ENCODE assay signal across 8 mouse cellular contexts in the genomic region with DNA sequence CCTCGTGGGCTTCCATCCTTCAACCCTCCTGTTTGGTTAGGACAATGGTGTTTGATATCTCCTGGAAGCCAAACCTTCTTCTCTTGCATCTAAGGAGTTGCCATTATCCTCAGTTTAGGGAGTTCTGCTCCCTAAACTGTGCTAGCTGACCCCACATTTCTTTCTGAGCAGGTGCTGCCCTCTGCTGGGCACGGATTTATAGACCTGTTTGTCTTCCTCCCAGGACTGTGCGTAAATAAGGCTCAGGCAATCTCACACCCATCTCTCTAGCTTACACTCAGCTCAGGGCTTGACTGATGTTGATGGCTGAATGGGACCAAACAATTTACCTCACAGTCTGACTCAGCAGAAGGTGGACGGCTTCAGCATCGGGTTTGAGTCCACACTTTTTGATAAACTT. TPM values are rescaled to one million over a fixed set of nuclear protein-coding genes. Genes with fewer than 3 reads are reported as not detected.
DNase-seq lines count a peak whose midpoint lies in the region; ATAC-seq lines count a peak whose summit lies in the region.

No protein-coding gene starts in this region.

- 0 out of 2 replicates have a peak, but pooled peaks cover 6% of the 10 kb centered on the region for H3K27me3 ChIP-seq in kidney, embryonic 15.5 days

- H3K27ac ChIP-seq in kidney, embryonic 15.5 days, result no peak overlapping the region

- H3K9ac ChIP-seq in kidney, embryonic 15.5 days, result no peak overlapping the region

- H3K4me2 ChIP-seq in kidney, embryonic 15.5 days, result no peak overlapping the region

- no peaks in the 10 kb centered on the region for H3K36me3 ChIP-seq in kidney, embryonic 15.5 days

- DNase-seq in kidney, adult 11 months, result peak; percentile 21
- peak; percentile 30 for DNase-seq in MN1 (ENCODE audit: low spot score)
- DNase-seq in cerebellum, postnatal 10 days, result peak; percentile 81 to 83
- DNase-seq in heart, postnatal 10 days, result peak; percentile 53 to 77
- DNase-seq in left cerebral cortex, postnatal 36 days (ENCODE audit: low spot score in 2 of 2), result peak; percentile 53 to 61
- DNase-seq in ovary, postnatal 14 days (ENCODE audit: low spot score), result peak; percentile 54
- peak; percentile 87 for DNase-seq in thymus, postnatal 4 days

- intact Hi-C loops in heart, postnatal 10 days (cut with DNase I), result loop anchor here (1.0 to 2.0 kb wide), 2 partner anchors 31 to 62 kb away; no protein-coding TSS in a partner anchor
- intact Hi-C loops in left cerebral cortex, postnatal 36 days (cut with DNase I), result loop anchor here (1.0 kb wide), 1 partner anchor 30 kb away; no protein-coding TSS in a partner anchor

- H3K4me3 ChIP-seq in kidney, embryonic 15.5 days (replicated peaks), result no peak overlapping the region

- ATAC-seq in kidney, embryonic 15.5 days (replicated peaks; ENCODE audit: low FRiP score), result no peak

- H3K4me1 ChIP-seq in kidney, embryonic 15.5 days, result no peaks in the 10 kb centered on the region

- no peaks in the 10 kb centered on the region for H3K9me3 ChIP-seq in kidney, embryonic 15.5 days (replicated peaks)

- 49% methylated on average over 5 of the region's 5 CpGs for WGBS in kidney, embryonic 15.5 days

RNA-seq across cellular contexts. Expression of gene Mobp, which starts 21.8 kb away (rescaled TPM):
- polyA plus RNA-seq in kidney, embryonic 15.5 days (2015; fragmentation: Nextera tagmentation; extraction: Ambion mirVana), result not detected in 2 replicates
- not detected for total RNA-seq in heart, postnatal 10 days (2021)
- 100 to 1,000 TPM; 355 to 475 TPM for total RNA-seq in left cerebral cortex, postnatal 36 days (2021)

RNA-seq across cellular contexts. Expression of gene Rpsa, which starts 43.8 kb away (rescaled TPM):
- polyA plus RNA-seq in kidney, embryonic 15.5 days (2015; fragmentation: Nextera tagmentation; extraction: Ambion mirVana), result 1,407 and 1,464 TPM in 2 replicates
- total RNA-seq in heart, postnatal 10 days (2021), result 100 to 1,000 TPM; 624 to 658 TPM
- total RNA-seq in left cerebral cortex, postnatal 36 days (2021), result 100 to 1,000 TPM; 361 to 417 TPM

Comparison
In these comparisons a context has a peak if more than half of its experiments do, and no peak if none do; other contexts are left out.
1. DNase-seq: peak in every context shown above with its lines; median percentile 87 in thymus, postnatal 4 days; 82 in cerebellum, postnatal 10 days; 65 in heart, postnatal 10 days; 57 in left cerebral cortex, postnatal 36 days; 54 in ovary, postnatal 14 days; 30 in MN1; 21 in kidney, adult 11 months.
2. RNA of gene Mobp, which starts 21.8 kb away (total RNA-seq): 355 to 475 TPM in left cerebral cortex, postnatal 36 days; not detected in heart, postnatal 10 days; every median in the first group is over 100 times any median in the second.